Mouse (Mus musculus) bone marrow macrophage, adult 2 months (primary cell): Measurements from ENCODE around the gene Stx4a.

Experiments
- CTCF ChIP-seq: IDR thresholded peaks from 2 replicates; pipeline ENCODE4 v1.5.1; 2012; ENCODE audit warnings: low read depth, mild to moderate bottlenecking, low read length, moderate library complexity
- POLR2A ChIP-seq: IDR thresholded peaks from 2 replicates; pipeline ENCODE4 v1.6.1; 2012; ENCODE audit warnings: mild to moderate bottlenecking, low read depth, low read length, borderline replicate concordance

GRCm38 (mm10) chr7:127810650-127811049 is 13.4 kb upstream of the Stx4a start:
- TF ChIP-seq CTCF (no peak), POLR2A (no peak)
